Mouse (Mus musculus): ENCODE measurements around the gene Pou2f1. TPM values are rescaled to one million over a fixed set of nuclear protein-coding genes. Genes with fewer than 3 reads are reported as not detected.
A peak's percentile ranks its signal among the peaks of the same experiment; 100 is the strongest.
"Not testable (repeated sequence)": the region's sequence is repeated elsewhere in the genome, so short reads cannot be mapped to it uniquely, and the experiment has no call there.

Pou2f1 gene
- total RNA-seq, 2 experiments from 2014 or later = 11.2 to 14.3 TPM

DNA sequence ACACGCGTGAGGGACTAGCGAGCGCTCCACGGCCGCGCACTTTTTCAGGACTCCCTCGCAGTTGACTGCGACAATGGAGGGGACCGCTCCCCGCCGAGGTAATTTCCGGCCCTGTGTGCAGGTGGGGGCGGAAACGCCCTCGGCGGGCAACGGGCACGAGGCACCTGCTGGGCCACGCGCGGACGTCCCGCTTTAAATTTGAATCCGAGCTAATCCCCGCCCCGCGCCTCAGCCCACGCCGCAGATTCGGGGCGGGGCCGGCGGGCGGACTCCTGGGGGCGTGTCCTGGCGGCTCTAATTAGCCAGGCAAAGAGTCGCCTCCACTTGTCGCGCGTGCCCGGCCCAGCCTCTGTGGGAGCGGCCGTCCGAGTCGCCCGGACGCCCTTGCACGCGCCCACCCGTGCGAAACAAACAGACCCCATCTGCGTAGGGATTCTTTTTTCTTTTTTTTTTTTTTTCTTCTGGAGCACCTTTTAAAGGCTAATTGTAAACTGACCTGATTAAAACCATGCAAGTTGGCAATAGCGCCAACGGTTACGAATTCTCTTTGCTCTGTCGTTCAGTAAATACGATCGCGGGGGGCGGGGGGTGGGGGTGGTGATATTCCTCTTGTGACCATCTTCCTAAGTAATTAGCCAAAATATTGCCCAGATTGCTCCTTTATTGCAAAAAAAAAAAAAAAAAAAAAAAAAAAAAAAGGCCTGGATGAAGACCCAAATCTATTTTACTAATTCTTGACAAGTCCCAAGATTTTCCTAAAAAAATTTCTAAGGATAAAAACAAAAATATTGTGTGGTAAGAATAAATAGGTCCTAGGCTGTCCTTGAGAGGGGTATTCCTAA, 924 bp upstream of the Pou2f1 start:
- peak; percentile 96 to 98 for DNase-seq

DNA sequence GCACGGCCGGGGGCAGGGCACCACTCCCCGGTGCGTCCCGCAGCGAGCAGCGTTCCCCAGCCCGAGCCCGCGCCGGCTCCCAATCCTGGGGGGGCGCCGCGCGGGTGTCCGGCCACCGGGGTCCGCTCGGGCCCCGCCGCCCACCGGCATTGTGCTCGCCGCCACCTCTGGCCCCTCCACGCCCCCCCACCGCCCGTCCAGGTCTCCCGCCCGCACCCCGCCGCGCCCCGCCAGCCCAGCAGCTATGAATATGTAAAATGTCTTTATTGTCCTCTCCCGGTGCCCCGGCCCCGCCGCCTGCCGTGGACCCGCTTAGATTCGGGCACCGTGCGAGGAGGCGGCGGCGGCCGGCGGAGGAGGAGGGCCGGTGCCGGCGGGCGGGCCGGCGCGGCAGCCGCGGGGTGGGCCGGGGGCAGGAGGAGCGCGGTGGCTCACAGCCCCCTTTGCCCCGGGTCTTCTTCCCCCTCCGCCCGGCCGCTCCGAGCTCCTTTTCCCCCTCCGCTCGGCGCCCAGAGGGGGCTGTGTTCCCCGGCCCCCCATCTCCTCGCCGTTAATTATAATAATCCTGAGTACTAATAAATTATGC, 481 bp downstream of the Pou2f1 start:
- DNase-seq = peak; percentile 69 to 72

DNA sequence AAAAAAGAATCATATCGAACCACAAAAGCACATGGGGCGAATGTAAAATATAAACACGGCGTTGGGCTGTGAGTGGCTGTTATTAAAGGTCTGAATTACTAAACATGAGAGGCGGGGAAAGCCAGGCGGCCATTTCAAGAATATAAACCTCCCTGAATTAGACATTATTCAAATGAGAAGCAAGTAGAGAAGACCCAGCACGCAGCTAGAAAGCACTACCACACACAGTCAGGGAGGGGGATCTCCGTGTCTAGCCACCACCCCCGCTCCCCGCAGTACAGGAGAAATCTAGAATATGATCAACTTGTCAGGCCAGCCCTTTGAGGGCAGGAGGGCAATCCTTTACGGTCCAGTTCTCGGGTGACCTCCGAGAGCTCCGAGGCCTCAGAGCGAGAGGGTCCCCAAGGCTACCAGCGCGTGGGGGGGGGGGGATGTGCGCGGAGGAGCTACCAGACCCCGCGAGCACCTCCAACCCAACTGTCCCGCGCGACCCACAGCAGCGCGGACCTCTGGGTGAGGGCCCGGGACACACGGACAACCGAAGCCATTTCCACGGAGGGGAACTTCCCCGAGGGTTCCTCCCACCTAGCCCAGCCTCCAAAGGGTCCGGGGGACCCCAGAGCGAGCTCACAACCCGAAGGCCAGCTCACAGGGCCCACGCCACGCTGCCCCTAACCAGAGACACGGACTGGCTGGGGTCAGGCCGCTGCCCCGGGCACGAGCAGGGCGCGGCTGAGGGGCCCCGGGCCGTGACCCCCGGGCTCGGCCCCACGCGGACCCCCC, 1.2 kb downstream of the Pou2f1 start:
- peak; percentile 49 to 51 for DNase-seq

DNA sequence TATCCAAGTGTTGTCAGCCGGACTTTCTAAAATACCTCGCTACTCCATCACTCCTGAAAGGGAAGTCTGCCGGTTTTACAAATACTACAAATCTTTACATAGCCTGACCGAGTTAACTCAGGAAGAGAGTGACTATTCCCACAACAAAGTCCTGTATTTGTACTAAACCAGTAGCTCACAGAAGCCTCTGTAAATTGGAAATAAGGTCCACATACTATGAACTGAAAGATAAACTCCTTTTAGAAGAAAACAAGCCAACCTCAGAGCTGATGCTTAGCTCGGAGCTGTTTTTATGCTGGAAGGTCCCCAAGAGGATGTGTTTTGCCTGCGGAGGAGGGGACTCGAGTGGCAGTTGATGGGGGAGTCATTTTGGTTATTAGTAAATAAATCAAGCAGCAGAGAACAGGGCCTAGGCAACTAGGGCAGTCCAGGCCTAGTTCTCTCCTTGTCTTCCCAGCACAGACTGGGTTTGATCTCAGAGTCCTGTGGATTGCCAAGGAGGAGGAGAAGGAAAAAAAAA, 1.8 kb downstream of the Pou2f1 start:
- peak; percentile 22 to 24 for DNase-seq

DNA sequence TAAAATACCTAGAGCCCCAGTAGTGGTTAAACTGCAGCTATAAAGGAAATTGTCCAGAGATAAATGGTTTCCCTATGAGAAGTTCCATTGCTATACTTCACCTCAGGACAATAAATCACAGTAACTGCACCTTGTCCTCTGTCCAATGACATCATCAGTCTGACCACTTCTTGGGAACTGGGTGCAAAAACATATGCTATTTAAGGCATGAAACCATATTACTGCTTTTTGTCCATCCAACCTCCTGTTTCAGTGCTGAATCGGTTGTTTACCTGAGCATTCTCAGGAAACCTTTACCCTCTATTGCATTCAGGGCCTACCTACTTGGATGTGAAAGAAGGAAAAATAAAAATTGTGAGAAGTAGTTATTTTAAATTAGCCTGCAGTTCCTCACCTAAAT, 2.8 kb downstream of the Pou2f1 start:
- no peak for DNase-seq

DNA sequence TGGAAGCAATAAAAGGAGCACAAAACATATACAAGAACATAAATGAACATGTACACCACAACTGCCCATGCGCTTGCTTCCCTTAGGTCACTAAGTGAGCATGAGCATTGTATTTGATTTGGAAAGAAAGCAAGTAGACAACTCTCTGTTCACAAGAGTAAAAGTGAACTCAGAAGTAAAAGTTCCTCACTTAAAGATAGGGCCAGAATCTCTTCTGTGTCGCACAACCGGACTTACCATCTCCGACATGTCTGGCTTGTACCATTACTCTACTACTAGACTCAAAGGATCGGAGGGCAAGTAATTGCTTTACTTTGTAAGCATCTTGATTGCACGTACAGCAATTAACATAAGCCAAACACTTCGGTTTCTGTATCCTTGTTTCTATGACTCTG, 6.8 kb downstream of the Pou2f1 start:
- DNase-seq = no peak

DNA sequence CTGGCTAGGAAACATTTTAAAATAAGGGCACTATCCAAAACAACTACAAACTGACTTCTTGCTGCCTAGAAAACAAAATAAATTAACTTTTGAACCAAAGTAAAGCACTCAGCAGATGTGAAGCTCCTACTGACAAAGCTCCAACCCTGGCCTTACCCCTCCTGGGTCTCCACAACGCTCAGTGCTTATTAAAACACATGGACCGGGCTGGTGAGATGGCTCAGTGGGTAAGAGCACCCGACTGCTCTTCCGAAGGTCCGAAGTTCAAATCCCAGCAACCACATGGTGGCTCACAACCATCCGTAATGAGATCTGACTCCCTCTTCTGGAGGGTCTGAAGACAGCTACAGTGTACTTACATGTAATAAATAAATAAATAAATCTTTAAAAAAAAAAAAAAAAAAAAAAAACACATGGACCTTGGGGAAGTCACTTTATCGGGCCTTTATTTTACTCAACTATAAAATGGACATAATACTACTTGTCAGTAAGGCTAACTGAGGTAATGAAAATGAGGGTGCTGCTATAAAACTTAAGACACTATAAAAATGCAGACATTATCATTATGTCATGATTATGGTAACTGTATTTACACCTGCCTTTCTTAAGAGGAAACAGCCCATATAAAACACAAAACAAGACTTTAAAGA, 7.3 kb downstream of the Pou2f1 start:
- not testable (repeated sequence) for DNase-seq

DNA sequence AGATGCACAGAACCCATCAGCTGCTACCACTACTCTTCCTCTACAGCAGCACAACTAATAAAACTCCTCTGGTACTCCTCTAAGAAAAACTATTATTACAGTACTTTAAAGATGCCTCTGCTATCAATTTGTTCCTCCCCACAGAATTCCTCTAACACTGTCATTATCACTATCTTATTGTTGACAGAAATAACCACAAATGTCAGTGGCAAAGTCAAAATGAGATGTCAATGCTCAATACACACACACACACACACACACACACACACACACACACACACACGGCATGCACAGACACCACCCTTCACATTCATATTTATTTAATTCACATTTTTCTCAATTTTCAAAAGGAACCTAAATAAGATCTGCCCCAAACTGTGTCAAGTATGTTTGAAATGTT, 8.2 kb downstream of the Pou2f1 start:
- no peak for DNase-seq

DNA sequence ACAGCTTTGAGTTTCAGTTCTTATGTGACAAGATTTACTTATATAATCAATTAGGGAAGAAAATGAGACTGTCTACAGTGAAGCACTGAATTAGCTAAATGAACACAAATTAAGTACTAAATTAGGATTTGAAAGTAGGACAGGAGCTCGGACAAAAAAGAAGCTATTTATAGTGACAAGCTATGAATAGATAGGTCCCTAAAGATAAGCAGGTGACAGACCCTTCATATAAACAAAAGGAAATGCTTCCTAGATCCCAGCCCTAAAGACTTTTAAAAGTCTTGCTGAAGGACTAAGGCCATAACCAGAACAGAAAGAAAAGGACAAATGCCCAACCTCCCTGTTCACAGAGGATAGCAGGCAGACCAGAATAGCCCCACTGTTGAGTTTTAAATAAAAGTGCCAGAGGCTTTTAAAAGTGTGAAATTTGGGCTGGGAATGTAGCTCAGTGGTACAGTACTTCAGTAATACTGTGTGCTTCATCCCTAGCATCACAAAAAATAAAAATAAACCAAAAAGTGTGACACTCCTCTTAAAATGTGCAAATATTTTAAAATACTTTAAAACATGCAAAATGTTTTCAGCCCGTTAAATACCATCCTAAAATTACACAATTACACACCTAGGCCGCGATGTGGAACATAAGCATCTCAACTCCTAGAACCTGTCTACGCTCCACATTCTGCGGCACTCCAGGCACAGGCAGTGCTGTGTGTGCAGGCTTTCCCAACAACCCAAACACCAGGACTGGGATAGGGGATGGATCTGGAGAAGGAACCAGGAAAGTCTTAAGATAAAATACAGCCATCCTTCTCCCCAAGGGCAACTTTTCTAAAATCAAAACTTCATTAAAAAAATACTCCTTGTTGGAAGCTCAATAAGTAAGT, 9.0 kb downstream of the Pou2f1 start:
- DNase-seq = no peak

DNA sequence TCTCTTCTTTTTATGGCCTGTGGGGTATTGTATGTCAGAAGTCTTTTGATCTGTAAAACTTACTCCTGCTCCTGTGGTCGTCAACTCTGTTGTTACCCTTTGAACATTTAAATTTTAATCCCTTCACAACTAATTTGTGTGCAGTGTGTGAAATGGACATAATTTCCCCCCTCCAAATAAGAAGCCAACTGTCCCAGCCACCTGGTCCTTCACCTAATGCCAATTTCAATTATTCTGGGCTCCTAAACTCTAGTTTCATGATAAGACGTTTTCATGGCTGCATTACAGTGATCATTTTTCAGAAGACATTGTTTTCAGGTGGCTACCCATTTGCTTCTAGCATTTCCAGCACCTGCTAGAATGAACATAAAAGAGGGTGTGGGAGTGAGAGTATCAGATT, 13.9 kb downstream of the Pou2f1 start:
- no peak for DNase-seq

DNA sequence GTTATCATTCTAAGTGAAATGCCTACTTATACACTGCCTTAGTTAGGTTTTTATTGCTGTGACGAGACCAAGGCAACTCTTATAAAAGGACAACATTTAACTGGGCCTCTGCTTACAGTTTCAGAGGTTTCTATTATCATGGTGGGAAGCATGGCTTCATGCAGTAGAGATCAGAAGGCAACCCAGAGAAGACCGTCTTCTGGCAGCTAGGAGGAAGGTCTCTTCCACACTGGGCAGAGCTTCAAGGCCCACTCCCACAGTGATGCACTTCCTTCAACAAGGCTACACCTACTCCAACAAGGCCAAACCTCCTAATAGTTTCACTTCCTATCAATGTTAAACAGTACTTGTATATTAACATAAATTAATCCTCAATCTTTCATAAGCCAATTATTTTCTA, 14.4 kb downstream of the Pou2f1 start:
- DNase-seq = no peak

DNA sequence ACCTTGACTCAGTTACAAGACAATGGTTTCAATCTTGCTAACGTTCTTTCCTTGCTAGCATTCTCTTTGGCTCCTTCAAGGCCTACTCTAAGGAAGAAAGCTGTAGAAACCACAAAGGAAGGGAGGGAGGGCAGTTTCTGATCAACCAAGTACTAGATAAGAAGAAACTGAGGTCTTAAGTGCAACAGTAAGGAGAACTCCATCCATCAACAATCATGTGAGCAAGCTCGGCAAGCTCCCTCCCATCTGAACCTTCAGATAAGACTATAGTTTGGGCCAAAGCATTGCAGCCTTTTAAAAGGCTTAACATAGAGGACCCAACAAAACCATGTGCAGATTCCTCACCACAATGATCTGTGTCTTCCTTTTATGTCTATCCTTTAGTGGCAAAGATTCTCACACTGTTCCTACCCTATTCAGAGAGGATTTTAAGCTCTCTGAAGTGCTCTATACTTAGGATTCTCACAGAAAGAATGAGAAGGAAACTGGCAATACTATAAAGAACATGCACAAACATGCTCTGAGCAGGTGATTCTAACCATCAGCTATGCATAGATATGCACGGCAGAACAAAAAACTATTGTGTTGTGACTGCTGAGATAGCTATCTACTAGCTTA, 16.6 kb downstream of the Pou2f1 start:
- DNase-seq = no peak

DNA sequence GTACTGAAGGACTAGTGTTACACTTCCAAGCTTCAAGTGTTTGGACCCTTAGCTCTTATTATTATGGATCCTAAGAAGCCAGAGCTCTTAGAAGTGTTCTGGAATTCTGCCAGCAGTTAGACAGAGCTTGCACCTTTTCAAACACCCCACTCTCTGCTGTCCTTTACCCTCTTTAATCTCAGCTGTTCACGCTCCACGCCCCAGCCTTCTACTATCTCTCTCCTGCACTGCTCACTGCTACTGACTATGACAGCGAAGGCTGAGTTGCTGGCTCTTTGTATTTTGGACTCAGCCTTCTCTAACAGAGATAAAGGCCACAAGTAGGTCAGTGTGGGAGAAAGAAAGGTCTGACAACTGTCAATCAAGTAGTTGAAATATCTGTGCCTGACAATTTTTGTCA, 17.3 kb downstream of the Pou2f1 start:
- DNase-seq = no peak

DNA sequence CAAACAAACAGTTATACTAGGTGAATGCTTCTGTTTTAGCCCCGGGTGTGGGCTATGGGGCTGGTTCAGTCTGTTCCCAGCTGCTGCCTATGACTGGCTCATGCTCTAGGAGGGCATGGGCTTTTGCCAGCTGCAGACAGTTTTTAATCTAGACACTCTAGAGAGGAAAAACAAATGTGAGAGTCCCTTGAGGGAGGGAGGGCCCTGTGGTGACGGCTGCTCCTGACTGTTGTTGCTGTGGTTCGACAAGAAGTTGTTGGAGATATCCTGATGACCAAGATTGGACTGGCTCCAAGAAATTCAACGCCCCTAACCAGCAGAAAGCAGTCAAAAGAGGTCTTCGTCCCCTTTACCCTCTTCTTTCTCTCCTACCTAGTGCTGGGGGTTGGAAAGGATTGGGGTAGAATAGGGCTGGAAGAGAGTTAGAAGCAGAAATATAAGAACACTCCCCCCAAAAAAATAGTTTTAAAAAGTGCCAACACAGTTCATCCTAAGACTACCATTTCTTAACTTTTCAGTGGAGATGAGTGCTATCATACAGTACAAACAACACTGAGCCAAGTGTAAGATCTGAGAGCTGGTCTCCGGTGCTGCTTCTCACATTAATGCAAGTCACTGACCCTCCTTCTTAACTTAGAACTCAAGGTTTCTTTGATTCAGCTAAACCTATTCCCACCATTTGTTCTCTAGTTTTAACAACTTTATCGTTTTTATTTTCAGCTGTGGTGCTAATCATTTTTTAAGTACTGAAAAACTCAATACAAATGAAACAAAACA, 25.6 kb downstream of the Pou2f1 start:
- peak in 1 of 2 experiments; percentile 8 for DNase-seq

DNA sequence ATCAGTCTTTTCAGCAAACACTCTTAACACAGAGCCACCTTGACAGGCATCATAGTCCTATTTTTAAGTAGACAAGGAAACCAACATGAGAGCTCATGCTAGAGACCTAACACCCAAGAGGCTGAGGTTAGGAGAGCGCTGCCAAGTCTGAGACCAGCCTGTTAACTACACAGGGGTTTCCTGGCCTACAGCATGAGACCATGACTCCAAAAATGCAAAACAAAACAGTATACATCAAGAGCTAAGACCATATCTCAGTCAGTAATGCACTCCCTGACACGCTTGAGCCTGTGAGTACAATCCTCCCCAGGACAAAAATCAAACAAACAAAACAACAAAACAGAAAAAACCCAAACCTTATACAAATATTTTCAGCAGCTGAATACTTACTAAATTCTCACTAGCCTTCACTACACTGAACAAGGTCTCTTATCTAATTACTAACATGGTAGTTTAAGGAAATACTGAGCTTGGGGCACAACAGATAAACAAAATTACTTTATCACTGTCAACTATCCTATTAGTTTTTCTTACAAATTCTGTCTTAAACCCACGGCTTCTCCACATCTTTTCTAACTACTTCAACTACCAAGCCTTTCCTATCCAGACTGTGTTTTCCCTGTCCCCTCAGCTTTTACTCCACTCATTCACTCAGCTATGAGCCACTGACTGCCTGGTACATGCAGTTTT, 33.3 kb downstream of the Pou2f1 start:
- DNase-seq = no peak

DNA sequence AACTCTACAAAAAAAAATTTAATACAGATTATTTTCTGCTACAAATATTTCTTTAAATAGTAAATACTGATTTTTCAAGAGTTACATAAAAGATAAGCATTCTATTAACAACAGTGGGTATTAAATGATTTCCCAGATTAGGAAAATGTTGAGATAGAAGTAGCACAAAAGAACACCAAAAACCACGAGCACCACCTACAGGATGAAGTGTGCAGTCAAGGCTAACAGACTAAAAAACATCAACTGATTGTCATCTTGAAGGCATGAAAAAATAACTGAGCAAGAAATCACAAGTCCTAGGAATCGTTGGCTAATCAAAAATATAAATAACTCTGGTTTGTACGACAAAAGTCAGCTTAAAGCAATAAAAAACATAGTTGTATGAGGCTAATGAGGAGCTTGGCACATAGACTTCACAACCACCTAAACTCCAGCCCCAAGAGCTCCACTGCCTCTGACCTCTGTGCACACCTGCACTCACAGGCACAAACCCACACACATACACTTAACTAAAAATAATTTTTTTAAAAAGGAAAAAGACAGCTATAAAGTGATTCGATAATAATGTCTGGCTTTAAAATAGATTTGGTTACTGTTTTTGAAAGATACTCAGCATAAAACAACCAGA, 35.3 kb downstream of the Pou2f1 start:
- peak; percentile 42 to 61 for DNase-seq

DNA sequence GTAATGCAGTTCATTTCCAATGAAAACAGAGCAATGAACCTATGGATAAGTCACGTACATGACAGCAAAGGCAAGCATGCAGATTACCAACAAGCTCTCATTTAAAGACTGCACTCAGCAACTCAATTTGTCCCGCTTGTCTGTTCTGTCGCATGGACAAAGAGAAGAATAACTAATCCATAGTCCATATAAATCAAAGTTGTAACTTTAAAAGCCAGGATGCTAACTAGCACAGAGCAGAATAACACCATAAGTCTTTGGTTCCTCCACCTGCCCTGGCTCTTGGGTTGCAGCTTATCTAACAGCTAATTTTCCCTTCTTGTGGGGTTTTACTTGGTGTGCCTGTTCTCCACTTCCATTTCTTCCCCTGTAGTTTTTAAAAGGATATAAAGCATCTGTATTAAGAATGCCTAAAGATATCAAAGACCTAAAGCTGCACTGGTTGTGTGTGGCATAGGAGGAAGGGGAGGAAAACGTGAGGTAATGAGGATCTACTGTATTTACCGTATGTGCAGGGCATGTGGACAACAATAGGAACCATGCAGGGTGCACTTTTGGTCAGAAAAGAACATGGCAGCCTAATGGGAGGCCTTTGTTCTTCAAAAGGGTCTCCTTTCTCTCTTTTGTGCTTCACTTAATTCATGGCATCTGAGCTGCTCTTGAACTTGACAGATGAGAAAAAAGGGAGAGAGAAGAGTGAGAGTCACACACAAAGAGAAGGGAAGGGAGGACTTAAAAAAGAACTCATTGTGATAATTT, 36.1 kb downstream of the Pou2f1 start:
- DNase-seq = no peak

All from adrenal gland, postnatal 36 days (tissue).